Mouse (Mus musculus) midbrain, embryonic 15.5 days (tissue): ENCODE measurements at regions not wholly inside any gene's neighbourhood (a gene's known extent, or its start where the extent isn't known, plus 50 kb on each side); places are given as distances from the start of the nearest gene placed in this dataset.

Source experiments
- ATAC-seq: fragments of 200-750 bp; cut with Nextera tagmentation; replicated peaks from 2 replicates; pipeline ENCODE4 v1.8.0; 2017; ENCODE audit warnings: moderate TSS enrichment
- H3K27ac ChIP-seq: fragments of 300-500 bp; sonication (generic); 2 replicates; pipeline ENCODE4 v1.5.1; 2015; ENCODE audit warnings: mild to moderate bottlenecking, inconsistent platforms
- H3K27me3 ChIP-seq: fragments of 300-500 bp; sonication (generic); replicated peaks from 2 replicates; pipeline ENCODE4 v1.6.1; 2015; ENCODE audit warnings: inconsistent platforms
- H3K36me3 ChIP-seq: fragments of 300-500 bp; sonication (generic); replicated peaks from 2 replicates; pipeline ENCODE4 v1.6.1; 2015; ENCODE audit warnings: inconsistent platforms
- H3K4me1 ChIP-seq: fragments of 300-500 bp; sonication (generic); 2 replicates; pipeline ENCODE4 v1.6.1; 2015; ENCODE audit warnings: inconsistent platforms
- H3K4me2 ChIP-seq: fragments of 300-500 bp; sonication (generic); 2 replicates; pipeline ENCODE4 v1.6.1; 2015; ENCODE audit warnings: inconsistent platforms, mild to moderate bottlenecking, moderate library complexity
- H3K4me3 ChIP-seq: fragments of 300-500 bp; sonication (generic); 2 replicates; pipeline ENCODE4 v1.5.1; 2015; ENCODE audit warnings: mild to moderate bottlenecking, inconsistent platforms
- H3K9ac ChIP-seq: fragments of 300-500 bp; sonication (generic); 2 replicates; pipeline ENCODE4 v1.6.1; 2015; ENCODE audit warnings: mild to moderate bottlenecking, inconsistent platforms
- H3K9me3 ChIP-seq: fragments of 300-500 bp; sonication (generic); 2 replicates; pipeline ENCODE4 v1.6.1; 2016; ENCODE audit warnings: inconsistent platforms
- WGBS: fragments of 180-500 bp; shearing (Covaris S2); methylation state at CpG from one replicate; pipeline ENCODE4 v1.1.7; 2015; ENCODE audit warnings: mixed read lengths; 5-methylcytosine and 5-hydroxymethylcytosine counted together

- Histone ChIP-seq H3K27me3 (no peaks in the 10 kb centered on the region), H3K9ac (no peak overlapping the region), H3K4me2 (no peak overlapping the region), H3K9me3 (no peaks in the 10 kb centered on the region), H3K36me3 (no peaks in the 10 kb centered on the region), H3K4me1 (0 out of 2 replicates have a peak, but pooled peaks cover 5% of the 10 kb centered on the region), H3K4me3 (no peak overlapping the region), H3K27ac (no peak overlapping the region)
- ATAC-seq, result no peak
- 63% methylated on average over 7 of the region's 7 CpGs for WGBS
Measured at GRCm38 (mm10) chr1:36014372-36014771, 53.8 kb upstream of the Hs6st1 start.

- no peaks in the 10 kb centered on the region for H3K9me3 ChIP-seq
- H3K27me3 ChIP-seq, result no peaks in the 10 kb centered on the region
- H3K4me1 ChIP-seq, result 0 out of 2 replicates have a peak, but pooled peaks cover 5% of the 10 kb centered on the region
- 88% methylated on average over 5 of the region's 5 CpGs for WGBS
- no peak overlapping the region for H3K9ac ChIP-seq
- no peak overlapping the region for H3K4me3 ChIP-seq
- no peak overlapping the region for H3K4me2 ChIP-seq
- ATAC-seq, result no peak
- no peaks in the 10 kb centered on the region for H3K36me3 ChIP-seq
- no peak overlapping the region for H3K27ac ChIP-seq
Measured at GRCm38 (mm10) chr1:36015210-36015609, 53.0 kb upstream of the Hs6st1 start.

GRCm38 (mm10) chr1:36016566-36016965 lies 51.6 kb upstream of the Hs6st1 start:
- 38% methylated on average over 4 of the region's 4 CpGs for WGBS
- H3K9ac ChIP-seq, result no peak overlapping the region

GRCm38 (mm10) chr1:36017061-36017461 lies 51.1 kb upstream of the Hs6st1 start:
- Histone ChIP-seq H3K27ac (no peak overlapping the region), H3K9ac (no peak overlapping the region), H3K4me1 (0 out of 2 replicates have a peak, but pooled peaks cover 5% of the 10 kb centered on the region), H3K27me3 (no peaks in the 10 kb centered on the region), H3K9me3 (no peaks in the 10 kb centered on the region), H3K4me3 (no peak overlapping the region), H3K36me3 (no peaks in the 10 kb centered on the region), H3K4me2 (no peak overlapping the region)
- WGBS, result 16% methylated on average over 7 of the region's 7 CpGs
- ATAC-seq, result no peak

More at GRCm38 (mm10) chr1:36016566-36016965, 51.6 kb upstream of the Hs6st1 start:
- H3K36me3 ChIP-seq, result no peaks in the 10 kb centered on the region
- no peak overlapping the region for H3K4me2 ChIP-seq
- H3K27ac ChIP-seq, result no peak overlapping the region
- ATAC-seq, result no peak
- no peaks in the 10 kb centered on the region for H3K27me3 ChIP-seq
- H3K9me3 ChIP-seq, result no peaks in the 10 kb centered on the region
- H3K4me1 ChIP-seq, result 0 out of 2 replicates have a peak, but pooled peaks cover 5% of the 10 kb centered on the region
- no peak overlapping the region for H3K4me3 ChIP-seq

- Histone ChIP-seq H3K27ac (no peak overlapping the region), H3K27me3 (no peaks in the 10 kb centered on the region), H3K4me3 (no peak overlapping the region), H3K4me2 (no peak overlapping the region), H3K36me3 (no peaks in the 10 kb centered on the region), H3K4me1 (0 out of 2 replicates have a peak, but pooled peaks cover 5% of the 10 kb centered on the region), H3K9ac (no peak overlapping the region), H3K9me3 (no peaks in the 10 kb centered on the region)
- ATAC-seq, result no peak
- 50% methylated on average over 3 of the region's 3 CpGs for WGBS
Measured at GRCm38 (mm10) chr1:36017656-36018055, 50.5 kb upstream of the Hs6st1 start.
